Mouse (Mus musculus): ENCODE measurements around the gene Bri3. TPM values are rescaled to one million over a fixed set of nuclear protein-coding genes. Genes with fewer than 3 reads are reported as not detected.

Bri3 gene
- polyA plus RNA-seq, 1 experiment = 164 TPM

DNA sequence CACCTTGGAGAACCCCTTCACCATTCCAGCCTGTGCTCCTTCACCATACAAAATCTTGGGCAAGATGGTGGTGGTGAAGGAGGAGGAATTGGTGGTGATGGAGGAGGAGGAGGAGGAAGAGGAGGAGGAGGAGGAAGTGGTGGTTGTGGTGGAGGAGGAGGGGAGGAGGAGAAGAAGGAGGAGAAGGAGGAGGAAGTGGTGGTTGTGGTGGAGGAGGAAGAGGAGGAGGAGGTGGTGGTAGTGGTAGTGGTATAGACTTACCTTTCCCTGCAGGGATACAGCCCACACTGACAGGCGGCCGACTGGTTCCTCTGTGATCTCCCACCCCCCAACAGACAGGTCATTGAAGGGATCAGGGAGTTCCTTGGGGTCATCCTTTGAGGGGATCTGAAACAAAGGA is 28.2 kb upstream of the Bri3 start:
- TF ChIP-seq POLR2A (IDR thresholded peaks at IDR 0.05; ENCODE audit: borderline replicate concordance, extremely low read depth, low read depth, low read length) (no peak), CTCF (IDR thresholded peaks at IDR 0.05; ENCODE audit: insufficient read depth, low read length) (no peak)
- Histone ChIP-seq H3K4me1 (ENCODE audit: control insufficient read depth, insufficient read depth, low read length) (peaks cover 11% of the 10 kb centered on the region; the same call in 1 of the 2 replicates), H3K4me3 (replicated peaks; ENCODE audit: extremely low read depth, low read depth, low read length) (no peak overlapping the region)
- DNase-seq = no peak
- WGBS = 79% methylated on average over 2 of the region's 2 CpGs

DNA sequence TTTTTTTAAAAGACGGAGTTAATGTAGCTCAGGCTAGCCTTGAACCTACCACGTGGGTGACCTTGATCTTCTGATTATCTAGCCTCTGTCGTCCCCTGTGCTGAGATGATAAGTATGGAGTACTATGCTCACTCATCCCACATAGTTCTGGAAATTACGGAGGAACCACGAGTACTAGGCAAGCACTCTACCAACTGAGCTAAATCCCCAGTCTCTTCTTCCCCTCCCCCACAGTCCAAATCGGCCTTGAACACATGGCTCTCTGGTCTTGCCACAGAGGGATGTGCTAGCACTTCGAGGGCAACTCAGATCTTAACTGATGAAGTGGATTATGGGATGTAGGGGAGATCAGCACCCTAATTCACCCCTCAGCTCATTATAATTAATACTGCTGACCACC is 26.2 kb upstream of the Bri3 start:
- TF ChIP-seq POLR2A (IDR thresholded peaks at IDR 0.05; ENCODE audit: borderline replicate concordance, extremely low read depth, low read depth, low read length) = no peak
- no peak for TF ChIP-seq CTCF (IDR thresholded peaks at IDR 0.05; ENCODE audit: insufficient read depth, low read length)
- 88% methylated on average over 7 of the region's 7 CpGs for WGBS
- DNase-seq = no peak
- peaks cover 20% of the 10 kb centered on the region for H3K4me1 ChIP-seq (ENCODE audit: control insufficient read depth, insufficient read depth, low read length)
- H3K4me3 ChIP-seq (replicated peaks; ENCODE audit: extremely low read depth, low read depth, low read length) = no peak overlapping the region

DNA sequence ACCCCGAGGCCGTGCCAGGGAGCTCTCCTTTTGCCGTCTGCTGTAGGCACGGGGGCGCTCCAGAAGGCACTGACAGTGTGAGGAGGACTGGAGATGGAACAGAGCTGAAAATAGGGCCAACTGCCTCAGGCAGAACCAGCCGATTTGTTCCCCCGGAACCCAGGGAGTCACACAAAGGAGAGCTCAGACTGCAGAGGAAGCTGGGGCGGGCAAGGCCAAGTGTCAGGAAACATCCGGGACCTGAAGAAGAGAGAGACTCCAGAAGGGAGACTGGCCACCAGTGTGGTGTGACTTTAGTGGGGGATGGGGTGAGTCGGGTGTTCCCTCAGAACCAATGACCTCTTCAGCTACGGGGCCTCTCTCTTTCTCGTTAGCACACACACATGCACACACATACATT is 24.9 kb upstream of the Bri3 start:
- no peak for DNase-seq
- no peak for TF ChIP-seq CTCF (IDR thresholded peaks at IDR 0.05; ENCODE audit: insufficient read depth, low read length)
- WGBS = 51% methylated on average over 12 of the region's 12 CpGs
- H3K4me3 ChIP-seq (replicated peaks; ENCODE audit: extremely low read depth, low read depth, low read length) = no peak overlapping the region
- H3K4me1 ChIP-seq (ENCODE audit: control insufficient read depth, insufficient read depth, low read length) = peaks cover 22% of the 10 kb centered on the region

DNA sequence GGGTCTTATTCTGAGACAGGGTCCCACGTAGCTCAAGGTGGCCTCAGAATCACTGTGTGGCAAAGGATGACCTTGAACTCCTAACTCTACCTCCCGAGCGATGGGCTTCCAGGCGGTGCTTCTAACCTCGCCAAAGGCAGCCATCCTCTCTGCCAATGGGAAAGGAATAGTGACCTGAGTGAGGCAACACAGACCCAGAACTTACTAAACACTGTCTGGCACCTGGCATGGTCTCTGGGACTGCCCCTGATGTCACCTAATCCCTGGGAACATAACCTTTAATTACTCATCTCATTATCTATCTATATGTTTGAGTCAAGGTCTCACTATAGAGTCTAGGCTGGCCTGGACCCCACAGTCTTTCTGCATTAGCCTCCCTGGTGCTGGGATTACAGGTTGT is 24.3 kb upstream of the Bri3 start:
- DNase-seq = no peak
- Histone ChIP-seq H3K4me3 (replicated peaks; ENCODE audit: extremely low read depth, low read depth, low read length) (no peak overlapping the region), H3K4me1 (ENCODE audit: control insufficient read depth, insufficient read depth, low read length) (peaks cover 26% of the 10 kb centered on the region)
- no peak for TF ChIP-seq POLR2A (IDR thresholded peaks at IDR 0.05; ENCODE audit: borderline replicate concordance, extremely low read depth, low read depth, low read length)
- 86% methylated on average over 5 of the region's 5 CpGs for WGBS

DNA sequence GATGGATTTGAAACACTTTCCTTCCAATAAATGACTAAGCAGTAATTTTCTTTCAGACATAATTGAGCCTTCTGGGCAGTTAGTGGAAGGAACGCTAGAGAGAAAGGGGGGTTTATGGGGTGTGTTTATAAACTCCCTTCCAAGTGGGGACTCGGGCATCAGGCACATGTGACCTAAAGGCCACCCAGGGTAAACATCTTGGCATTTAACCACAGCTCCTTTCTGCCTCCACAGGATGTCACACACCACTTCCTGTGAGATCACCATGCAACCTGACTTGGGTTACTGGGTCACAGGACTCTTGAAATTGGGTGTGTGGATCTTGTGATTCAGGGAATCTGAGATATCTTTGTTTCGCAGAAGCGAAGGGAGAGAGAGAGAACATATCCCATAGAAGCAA is 22.9 kb upstream of the Bri3 start:
- no peak for TF ChIP-seq CTCF (IDR thresholded peaks at IDR 0.05; ENCODE audit: insufficient read depth, low read length)
- TF ChIP-seq POLR2A (IDR thresholded peaks at IDR 0.05; ENCODE audit: borderline replicate concordance, extremely low read depth, low read depth, low read length) = no peak
- no peak overlapping the region for H3K4me3 ChIP-seq (replicated peaks; ENCODE audit: extremely low read depth, low read depth, low read length)
- 19% methylated on average over 4 of the region's 4 CpGs for WGBS
- peak; percentile 26 for DNase-seq
- peaks cover 27% of the 10 kb centered on the region for H3K4me1 ChIP-seq (ENCODE audit: control insufficient read depth, insufficient read depth, low read length)

DNA sequence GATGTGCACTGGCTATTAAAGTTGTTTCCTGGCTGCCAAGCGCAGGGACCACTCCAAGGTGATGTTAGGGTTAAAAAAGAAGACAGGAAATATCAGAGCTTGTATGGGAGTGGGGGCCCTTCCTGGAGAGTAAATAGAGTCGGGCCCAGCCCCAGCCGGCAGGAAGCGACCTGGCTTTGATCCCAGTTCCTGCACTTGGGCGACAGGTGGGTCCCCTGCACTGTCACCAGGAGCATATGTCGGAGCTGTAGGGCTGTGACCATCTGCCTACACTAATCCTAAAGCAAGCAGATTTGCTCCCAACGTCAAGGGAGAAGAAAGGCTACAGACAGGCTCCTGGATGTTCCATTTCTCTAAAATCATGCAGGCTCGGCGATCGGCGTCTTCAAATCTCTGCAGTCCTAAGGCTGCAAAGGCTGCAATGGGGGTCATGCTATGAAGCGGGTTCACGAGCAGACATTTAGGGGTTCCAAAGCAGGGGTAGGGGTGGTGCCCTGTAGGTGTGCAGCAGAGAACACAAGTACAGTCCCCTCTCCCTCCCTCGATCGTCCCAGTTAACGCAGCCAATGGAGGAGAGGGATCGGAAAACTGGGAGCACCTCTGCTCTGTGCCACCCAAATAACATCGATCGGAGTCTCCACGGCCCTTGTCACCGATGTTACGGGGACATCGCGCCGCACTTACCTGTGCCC is 21.3 kb upstream of the Bri3 start:
- Histone ChIP-seq H3K4me3 (replicated peaks; ENCODE audit: extremely low read depth, low read depth, low read length) (peak overlapping the region; percentile 95), H3K4me1 (ENCODE audit: control insufficient read depth, insufficient read depth, low read length) (peaks cover 27% of the 10 kb centered on the region)
- under 1% methylated on average over 25 of the region's 25 CpGs for WGBS
- TF ChIP-seq POLR2A (IDR thresholded peaks at IDR 0.05; ENCODE audit: borderline replicate concordance, extremely low read depth, low read depth, low read length) (peak; percentile 23; the same call in 1 of the 2 replicates), CTCF (IDR thresholded peaks at IDR 0.05; ENCODE audit: insufficient read depth, low read length) (no peak)
- DNase-seq = peak; percentile 57

DNA sequence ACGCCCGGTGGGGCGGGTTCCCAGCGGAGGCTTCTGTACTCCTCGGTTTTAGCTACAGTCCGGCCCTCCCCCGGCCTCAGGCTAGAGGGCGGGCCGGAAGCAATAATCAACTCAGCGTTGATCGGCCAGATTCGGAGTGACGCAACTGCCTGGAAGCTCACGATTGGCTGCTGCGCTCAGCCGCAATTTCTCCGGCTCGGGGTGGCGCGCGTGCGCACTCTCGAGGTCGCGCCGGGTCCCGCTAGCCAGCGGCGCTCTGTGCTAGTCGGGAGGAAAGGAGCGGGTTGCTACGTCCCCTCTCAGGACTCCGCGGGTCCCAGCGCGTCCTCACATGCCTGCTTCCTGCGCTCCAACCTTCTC is 20.8 kb upstream of the Bri3 start, which contains the start of gene Tecpr1:
Tecpr1 (minus strand) TSS at position 113 of the 360 bp plus-strand sequence.
- peaks cover 27% of the 10 kb centered on the region for H3K4me1 ChIP-seq (ENCODE audit: control insufficient read depth, insufficient read depth, low read length)
- under 1% methylated on average over 37 of the region's 37 CpGs for WGBS
- TF ChIP-seq POLR2A (IDR thresholded peaks at IDR 0.05; ENCODE audit: borderline replicate concordance, extremely low read depth, low read depth, low read length) (peak; percentile 87), CTCF (IDR thresholded peaks at IDR 0.05; ENCODE audit: insufficient read depth, low read length) (no peak)

DNA sequence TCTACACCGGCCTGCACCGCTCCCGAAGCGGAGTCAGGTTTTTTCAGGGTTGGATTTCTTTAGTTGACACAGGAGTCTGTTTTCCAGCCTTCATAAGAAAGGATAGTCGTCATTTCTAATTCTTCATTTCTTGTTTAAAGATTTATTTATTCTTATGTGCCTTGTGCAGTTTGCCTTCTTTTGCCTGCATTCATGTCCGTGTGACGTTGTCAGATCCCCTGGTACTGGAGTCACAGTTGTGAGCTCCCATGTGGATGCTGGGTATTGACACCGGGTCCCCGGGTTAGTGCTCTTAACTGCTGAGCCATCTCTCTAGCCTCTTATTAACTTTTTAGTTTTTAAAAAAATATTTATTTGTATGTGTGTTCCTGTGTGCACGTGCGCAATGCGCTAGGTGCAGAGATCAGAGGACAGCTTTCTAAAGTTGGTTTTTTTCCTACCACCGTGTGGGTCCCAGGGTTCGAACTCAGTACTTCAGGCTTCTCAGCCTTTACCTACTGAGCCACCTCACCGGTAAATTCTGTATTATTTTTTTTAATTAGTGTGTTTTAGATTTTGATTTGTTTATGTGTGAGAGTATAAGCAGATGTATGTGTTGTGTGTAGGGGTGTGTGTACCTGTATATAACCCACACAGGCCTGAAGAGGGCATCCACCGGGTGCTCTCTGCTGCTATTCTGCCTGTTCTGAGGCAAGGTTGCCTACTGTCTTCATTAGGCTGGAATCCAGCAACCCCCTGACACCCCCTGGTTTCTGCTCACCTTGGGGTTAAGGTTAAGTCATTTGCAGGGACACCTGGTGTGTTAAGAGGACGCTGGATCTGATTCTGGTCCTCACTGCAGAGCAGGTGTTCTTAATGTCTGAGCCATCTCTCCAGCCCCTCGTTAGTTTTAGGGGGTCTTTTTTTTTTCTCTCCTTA is 20.1 kb upstream of the Bri3 start:
- no peak for TF ChIP-seq CTCF (IDR thresholded peaks at IDR 0.05; ENCODE audit: insufficient read depth, low read length)
- no peak for TF ChIP-seq POLR2A (IDR thresholded peaks at IDR 0.05; ENCODE audit: borderline replicate concordance, extremely low read depth, low read depth, low read length)
- 27% methylated on average over 18 of the region's 18 CpGs for WGBS
- peaks cover 25% of the 10 kb centered on the region for H3K4me1 ChIP-seq (ENCODE audit: control insufficient read depth, insufficient read depth, low read length)
- no peak for DNase-seq
- H3K4me3 ChIP-seq (replicated peaks; ENCODE audit: extremely low read depth, low read depth, low read length) = peak overlapping the region; percentile 79

More for the DNA sequence above, 20.8 kb upstream of the Bri3 start, which contains the start of gene Tecpr1:
- peak; percentile 92 for DNase-seq
- peak within 1 kb of the TSS; percentile 95 for H3K4me3 ChIP-seq (replicated peaks; ENCODE audit: extremely low read depth, low read depth, low read length)

DNA sequence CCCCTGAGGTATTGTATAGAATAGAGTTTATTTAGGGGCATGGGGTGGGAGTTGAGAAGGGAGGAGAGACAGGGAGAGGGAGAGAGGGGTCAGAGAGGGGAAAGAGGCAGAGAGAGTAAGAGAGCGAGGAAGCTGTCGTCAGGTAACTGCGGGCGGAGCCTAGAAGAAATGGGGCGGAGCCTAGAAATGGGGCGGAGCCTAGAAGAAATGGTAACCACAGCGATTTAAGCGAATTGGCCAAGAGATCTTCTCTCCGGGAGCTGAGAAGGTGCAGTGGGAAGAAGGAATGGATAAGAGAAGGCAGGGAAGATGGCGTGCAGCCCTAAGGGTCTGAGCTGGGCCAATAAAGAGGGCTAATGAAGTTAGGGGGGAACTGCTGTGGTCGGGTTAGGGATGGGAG is 18.0 kb upstream of the Bri3 start:
- no peak for DNase-seq
- no peak for TF ChIP-seq POLR2A (IDR thresholded peaks at IDR 0.05; ENCODE audit: borderline replicate concordance, extremely low read depth, low read depth, low read length)
- TF ChIP-seq CTCF (IDR thresholded peaks at IDR 0.05; ENCODE audit: insufficient read depth, low read length) = no peak
- Histone ChIP-seq H3K4me1 (ENCODE audit: control insufficient read depth, insufficient read depth, low read length) (peaks cover 15% of the 10 kb centered on the region), H3K4me3 (replicated peaks; ENCODE audit: extremely low read depth, low read depth, low read length) (no peak overlapping the region)
- WGBS = 41% methylated on average over 11 of the region's 11 CpGs

All from lung, adult 2 months (tissue).